Mouse (Mus musculus) small intestine, adult 2 months (tissue): ENCODE data around the gene Cers6.

Experiments
- CTCF ChIP-seq: fragments of 200-500 bp; IDR thresholded peaks from 2 replicates; pipeline ENCODE4 v1.5.1; 2012; ENCODE audit warnings: low read depth, mild to moderate bottlenecking, control low read depth, inconsistent platforms, low read length, moderate library complexity, mixed read lengths; ENCODE audit not compliant: insufficient replicate concordance, insufficient read length; ENCODE audit errors: extremely low read depth
- POLR2A ChIP-seq: fragments of 200-500 bp; IDR thresholded peaks from 2 replicates; pipeline ENCODE4 v1.6.1; 2012; ENCODE audit warnings: low read depth, mild to moderate bottlenecking, control low read depth, inconsistent platforms, low read length, moderate library complexity

- TF ChIP-seq POLR2A: no peak
- no peak for TF ChIP-seq CTCF
These were observed 200.1 kb downstream of the Cers6 start for GRCm38 (mm10) chr2:69061313-69061712.
